Mouse (Mus musculus): ENCODE measurements at regions not wholly inside any gene's neighbourhood (a gene's known extent, or its start where the extent isn't known, plus 50 kb on each side); places are given as distances from the start of the nearest gene placed in this dataset.

DNA sequence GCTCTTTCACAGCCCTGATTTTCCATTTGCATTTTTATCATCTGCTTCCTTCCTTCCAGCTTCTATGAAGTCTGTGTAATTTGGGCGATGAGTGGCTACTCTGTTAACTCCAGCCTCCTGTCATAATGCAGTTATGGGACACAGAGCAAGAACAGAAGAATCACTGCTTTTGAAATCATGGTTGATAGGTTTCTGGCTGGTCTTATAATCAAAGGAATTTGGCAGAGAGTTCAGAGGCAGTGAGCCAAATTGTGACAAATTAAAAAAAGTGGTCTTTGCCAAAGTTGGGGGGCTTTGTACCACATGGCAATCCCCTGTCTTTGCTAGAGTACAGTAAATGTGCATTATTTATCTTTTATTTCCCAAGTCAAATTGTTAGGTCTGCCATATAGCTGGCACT lies 1292.6 kb downstream of the Rapgef2 start:
- DNase-seq (ENCODE audit: low spot score in 2 of 2): no peak

GRCm38 (mm10) chr3:77944801-77945200 lies 1341.5 kb downstream of the Rapgef2 start:
- DNase-seq (ENCODE audit: low spot score in 2 of 2): no peak

DNA sequence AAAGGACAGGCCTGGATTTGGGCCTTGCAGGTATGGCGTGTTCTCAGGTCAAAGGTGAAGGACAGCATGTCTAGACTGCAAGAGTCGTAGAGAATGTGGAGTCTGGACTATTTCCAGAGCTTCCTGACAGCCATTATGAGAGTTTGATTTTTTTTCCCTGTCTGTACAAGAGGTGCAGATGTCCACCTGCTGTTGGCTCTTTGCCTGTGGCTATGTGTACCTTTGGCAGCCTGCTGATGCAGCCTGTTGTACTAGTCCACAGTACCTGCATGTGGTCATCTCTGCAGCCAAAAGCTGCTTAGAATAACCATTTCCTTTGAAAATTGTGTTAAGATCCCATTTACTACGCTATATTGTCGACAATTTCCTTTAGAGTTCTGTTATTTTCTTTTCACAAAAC lies 1389.1 kb downstream of the Rapgef2 start:
- no peak for DNase-seq (ENCODE audit: low spot score in 2 of 2)

- no peak for DNase-seq (ENCODE audit: low spot score in 2 of 2)
Observed at GRCm38 (mm10) chr3:77887634-77888033, 1398.7 kb downstream of the Rapgef2 start.

DNA sequence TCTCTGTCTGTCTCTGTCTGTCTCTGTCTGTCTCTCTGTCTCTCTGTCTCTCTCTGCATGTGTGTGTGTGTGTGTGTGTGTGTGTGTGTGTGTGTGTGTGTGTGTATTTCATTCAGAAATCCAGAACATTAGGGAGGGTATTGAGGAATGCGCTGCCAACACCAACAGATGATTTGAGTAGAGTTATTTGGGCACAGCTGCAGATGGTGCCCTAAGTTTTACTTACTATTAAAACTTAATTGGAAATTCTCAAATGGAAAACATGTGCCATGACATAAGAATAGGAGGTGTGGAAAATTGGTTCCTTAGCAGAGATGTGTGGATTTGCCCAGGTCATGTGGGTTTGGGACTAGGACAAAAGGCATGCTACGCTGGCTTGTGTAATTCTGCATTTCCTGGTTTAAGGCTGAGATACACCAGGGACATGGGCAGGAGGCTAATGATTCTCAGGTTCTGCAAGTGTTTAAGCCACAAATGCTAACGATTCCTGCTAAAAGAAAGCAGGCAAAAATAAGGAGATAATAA lies 1437.5 kb downstream of the Rapgef2 start:
- DNase-seq (ENCODE audit: low spot score in 2 of 2): no peak

- DNase-seq (ENCODE audit: low spot score in 2 of 2): no peak
Observed at GRCm38 (mm10) chr3:77832230-77832805, 1454.0 kb downstream of the Rapgef2 start.

DNA sequence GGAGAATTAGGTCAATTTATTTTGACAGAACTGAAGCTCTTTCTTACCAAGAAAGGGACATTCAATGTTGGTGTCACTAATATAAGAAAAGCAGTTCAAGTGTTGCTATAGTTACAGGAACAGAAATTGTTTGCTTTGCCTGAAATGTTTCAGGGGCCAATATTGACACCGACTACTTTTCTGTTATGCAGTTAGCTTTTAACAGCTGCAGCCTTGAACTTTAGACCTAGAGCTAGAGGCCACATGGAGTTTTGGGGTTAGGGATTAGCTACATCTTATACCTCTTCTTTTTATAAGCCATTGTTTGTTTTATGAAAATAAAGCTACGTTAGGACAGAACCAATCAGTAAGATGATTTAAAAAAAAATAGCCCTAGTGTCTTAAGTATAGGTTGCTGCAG lies 1454.6 kb downstream of the Rapgef2 start:
- DNase-seq (ENCODE audit: low spot score in 2 of 2): no peak

GRCm38 (mm10) chr3:77831256-77831655 lies 1455.1 kb downstream of the Rapgef2 start:
- peak in 1 of 2 experiments; percentile 2 for DNase-seq (ENCODE audit: low spot score in 2 of 2)

DNA sequence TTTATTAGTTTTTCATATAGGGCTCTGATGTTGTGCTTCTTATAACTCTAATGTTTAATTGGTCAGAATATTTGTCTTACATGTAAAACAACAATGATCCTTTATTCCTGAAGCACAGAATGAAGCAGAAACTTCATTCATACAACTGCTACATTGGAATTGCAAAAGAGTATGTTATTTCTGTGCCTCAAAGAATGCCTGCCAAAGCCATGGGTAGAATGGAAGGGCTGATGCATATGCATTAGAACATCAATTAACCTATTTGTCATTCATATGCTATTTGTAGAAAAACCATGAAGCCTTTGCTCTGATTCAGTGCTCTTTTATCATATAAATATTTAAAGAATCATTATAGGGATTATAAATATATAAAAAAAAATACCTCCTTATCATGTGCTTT lies 1456.1 kb downstream of the Rapgef2 start:
- no peak for DNase-seq (ENCODE audit: low spot score in 2 of 2)

DNA sequence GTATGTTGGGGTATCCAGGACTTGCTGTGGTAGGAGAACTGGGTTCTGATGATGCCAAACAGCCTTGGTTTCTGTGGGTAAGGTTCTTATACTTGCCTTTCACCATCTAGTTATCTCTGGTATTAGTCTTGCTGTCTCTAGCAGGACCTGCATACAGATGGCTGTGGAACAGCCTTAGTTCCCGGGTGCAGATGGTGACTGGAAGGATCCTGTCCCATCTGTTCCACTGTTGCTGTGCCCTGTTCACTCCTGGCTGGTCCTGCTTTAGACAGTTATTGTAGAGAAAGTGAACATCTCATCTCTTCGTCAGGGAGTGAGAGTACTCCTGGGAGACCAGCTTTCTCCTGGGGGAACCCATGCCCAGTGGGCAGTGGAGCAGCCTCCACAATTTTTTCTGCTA lies 1485.5 kb downstream of the Rapgef2 start:
- no peak for DNase-seq (ENCODE audit: low spot score in 2 of 2)

DNA sequence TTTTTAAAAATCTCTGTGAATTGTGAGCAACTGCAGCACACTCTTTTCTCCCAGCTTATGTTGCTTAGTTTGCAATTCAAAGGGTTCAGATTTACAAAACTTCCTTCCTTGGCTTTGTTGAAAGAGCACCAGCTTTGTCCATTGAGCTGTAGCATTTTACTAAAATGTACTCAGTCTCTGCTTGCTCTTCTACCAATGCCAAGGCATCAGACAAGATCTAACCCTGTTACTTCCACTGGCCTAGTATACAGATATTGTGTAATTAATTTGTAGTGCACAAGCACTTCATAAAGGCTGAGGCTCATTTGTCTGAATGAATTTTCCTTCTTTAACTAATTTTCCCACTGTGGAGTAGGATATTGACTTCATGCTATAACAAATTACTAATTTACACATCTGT lies 1504.5 kb downstream of the Rapgef2 start:
- no peak for DNase-seq (ENCODE audit: low spot score in 2 of 2)

GRCm38 (mm10) chr3:77781332-77781731 lies 1505.0 kb downstream of the Rapgef2 start:
- no peak for DNase-seq (ENCODE audit: low spot score in 2 of 2)

DNA sequence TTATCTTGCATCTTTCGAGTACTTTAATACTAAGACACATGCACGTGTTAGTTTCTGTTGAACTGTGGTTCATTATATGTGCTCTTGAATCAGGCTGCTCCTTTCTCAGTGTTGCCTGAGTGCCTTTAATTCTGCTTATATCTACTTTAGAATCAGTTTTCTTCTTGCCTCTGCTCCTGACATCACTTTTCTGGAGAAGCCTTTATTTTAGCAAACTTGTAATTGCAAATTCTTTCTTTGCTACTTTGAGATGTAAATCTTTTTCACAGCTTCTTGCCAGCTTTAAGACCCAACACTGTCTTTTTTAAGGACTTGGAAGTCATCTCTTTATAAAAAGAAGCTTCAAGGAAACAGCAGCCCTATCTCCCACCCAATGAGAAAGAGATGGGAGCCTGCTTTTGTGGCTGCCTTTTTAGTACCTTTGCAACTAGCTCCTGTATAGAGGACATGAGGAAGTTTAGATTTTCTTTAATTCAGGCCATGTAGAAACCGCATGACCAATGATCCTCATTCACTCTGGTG lies 1527.4 kb downstream of the Rapgef2 start:
- DNase-seq (ENCODE audit: low spot score in 2 of 2): peak in 1 of 2 experiments; percentile 17

- no peak for DNase-seq (ENCODE audit: low spot score in 2 of 2)
Observed at GRCm38 (mm10) chr3:77758295-77758694, 1528.0 kb downstream of the Rapgef2 start.

DNA sequence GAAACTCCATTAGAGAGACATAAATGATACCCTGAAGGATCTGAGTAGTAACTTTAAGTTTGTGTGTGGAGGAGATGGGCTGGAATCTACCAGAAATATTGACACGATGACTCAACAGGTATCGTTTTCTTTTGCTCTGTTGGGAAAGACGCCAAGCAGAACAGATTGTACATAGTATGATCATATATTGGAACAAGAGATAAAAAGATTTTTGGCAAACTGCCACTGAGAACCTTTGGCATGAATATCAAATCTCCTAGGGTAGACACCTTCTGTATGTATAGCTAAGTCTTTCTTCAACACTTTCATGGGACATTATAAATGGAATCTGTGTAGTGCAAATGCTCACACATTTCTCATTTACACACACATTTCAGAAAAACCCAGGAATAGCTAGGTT lies 1544.2 kb downstream of the Rapgef2 start:
- DNase-seq (ENCODE audit: low spot score in 2 of 2): no peak

DNA sequence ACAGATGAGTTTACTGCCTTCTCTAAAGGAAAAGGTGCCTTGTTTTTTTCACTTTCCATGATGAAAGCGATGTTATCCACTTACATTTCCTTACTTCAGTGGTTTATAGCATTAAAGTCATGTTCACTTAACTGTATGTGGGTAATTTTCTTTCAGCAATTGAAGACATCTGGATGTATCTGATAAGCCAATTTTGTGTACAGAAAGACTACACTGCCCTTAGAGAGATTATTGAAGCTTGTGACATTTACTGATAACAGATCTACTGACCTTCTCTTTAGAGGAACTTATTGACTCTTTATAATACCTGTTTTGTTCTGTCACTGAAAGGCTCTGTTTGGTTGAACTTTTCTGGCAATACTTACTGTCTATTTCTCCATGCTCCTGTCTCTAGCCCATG lies 1568.5 kb downstream of the Rapgef2 start:
- no peak for DNase-seq (ENCODE audit: low spot score in 2 of 2)

DNA sequence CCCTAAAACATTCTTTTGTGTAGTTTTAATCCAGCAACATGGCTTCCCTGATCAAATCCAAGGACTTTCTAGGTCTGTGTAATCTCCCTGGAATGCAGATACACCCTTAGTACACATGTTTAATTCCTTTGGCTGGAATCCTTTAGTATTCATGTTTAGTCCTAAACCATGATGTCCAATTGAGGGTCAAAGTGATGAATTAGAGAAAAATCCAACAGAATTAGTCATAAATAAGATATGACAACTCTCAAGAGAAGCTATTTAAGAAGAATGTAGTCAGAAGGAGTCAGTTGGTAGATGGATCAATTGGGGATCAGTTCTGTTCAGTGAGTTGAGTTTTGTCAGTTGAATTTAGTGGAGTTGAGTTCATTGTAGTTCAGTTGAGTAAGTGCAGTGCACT lies 1590.7 kb downstream of the Rapgef2 start:
- no peak for DNase-seq (ENCODE audit: low spot score in 2 of 2)

- DNase-seq (ENCODE audit: low spot score in 2 of 2): peak in 1 of 2 experiments; percentile 1
Observed at GRCm38 (mm10) chr3:77666366-77666765, 1592.3 kb downstream of the Fstl5 start.

DNA sequence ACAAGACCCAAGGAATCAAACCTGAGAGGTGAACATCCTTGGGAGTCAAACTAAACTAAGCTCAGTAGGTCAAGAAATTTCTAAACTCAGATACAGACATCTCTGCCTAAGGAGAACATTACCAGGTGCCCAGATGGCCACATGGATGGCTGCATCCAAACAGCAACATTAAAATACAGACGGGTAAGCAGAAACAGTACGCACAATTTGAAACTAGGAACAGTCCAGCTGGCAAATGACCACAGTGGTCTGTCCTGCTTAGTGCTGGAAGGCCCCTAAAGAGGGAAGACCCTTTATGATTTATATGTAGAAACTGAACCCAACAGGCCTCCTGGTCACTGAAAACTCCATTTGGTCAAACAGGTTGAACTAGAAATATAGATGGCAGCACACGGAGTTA lies 1579.8 kb downstream of the Fstl5 start:
- no peak for DNase-seq (ENCODE audit: low spot score in 2 of 2)

Data from frontal cortex, postnatal 36 days (tissue).